Mouse (Mus musculus) CH12F3 (cell line): ENCODE data around the gene Arhgef6.

Experiments used
- in situ Hi-C: fragments of 300-500 bp; cut with MboI; formaldehyde crosslinking; loops from 2 replicates; pipeline ENCODE4 v1.14.3; 2020; ENCODE audit warnings: low sequenced_read_pairs

Arhgef6 gene

GRCm38 (mm10) chrX:57303188-57303878 lies 35.2 kb downstream of the Arhgef6 start:
- in situ Hi-C loops: no loop called here

DNA sequence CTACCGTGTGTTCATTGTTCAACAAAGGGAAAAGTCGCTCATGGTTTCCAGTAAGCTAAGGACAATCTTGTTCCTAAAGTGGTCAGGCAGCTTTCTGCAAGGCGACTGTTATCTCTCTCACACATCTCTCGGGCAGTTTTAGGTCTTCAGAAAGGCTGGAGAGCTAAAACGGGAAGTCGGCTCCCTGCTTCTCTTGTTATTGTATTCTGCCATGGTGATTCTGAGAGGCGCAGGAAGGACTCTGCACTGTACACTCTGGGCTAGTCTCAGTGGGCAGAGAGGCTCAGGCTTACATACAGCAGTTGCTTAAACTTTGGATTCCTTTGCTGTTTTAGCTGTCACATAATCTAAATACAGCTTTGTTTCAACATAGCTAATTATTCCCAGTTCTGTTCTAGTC lies 39.6 kb downstream of the Arhgef6 start:
- in situ Hi-C loops: no loop called here

DNA sequence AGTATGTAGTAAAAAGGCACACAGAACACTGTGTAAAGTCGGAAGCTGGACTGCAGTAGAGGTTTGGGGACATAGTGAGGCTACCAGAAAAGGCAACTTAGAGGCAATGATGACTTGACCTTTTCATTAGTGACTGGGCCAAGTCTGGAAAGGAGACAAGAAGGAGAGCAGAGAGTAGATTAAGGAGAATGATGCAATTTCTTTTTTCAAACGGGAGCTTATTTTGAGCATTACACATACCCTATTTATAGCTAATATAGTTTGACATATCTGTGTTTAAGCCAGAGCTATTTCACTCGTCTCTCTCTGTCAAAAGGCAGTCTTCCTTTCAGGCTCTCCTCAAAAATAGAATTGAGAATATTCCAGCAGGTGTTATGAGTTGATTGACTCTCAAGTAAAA lies 50.1 kb downstream of the Arhgef6 start:
- in situ Hi-C loops: no loop called here

GRCm38 (mm10) chrX:57286281-57286680 lies 52.2 kb downstream of the Arhgef6 start:
- in situ Hi-C loops: no loop called here

- in situ Hi-C loops: no loop called here
Observed at GRCm38 (mm10) chrX:57282184-57282583, 56.3 kb downstream of the Arhgef6 start.

- in situ Hi-C loops: no loop called here
Observed at GRCm38 (mm10) chrX:57277560-57278335, 60.8 kb downstream of the Arhgef6 start.

DNA sequence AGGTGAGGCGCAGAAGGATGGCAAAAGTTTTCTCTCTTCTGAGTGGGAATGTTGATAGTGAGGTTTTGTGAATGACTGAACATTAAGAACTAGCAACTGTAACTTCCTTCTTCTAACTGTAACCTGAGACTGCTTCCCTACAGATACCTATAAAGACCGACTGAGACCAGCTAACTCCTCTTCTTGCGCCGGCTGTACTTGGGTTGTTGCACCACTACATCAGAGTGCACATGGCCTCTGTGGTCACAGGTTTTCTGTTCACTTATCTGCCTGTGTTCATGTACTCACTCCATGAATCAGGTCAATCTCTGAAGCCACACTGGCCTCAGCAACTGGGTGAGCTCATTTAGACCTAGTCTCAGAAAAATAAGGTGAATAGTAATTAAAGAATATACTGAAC lies 75.0 kb downstream of the Arhgef6 start:
- in situ Hi-C loops: no loop called here

DNA sequence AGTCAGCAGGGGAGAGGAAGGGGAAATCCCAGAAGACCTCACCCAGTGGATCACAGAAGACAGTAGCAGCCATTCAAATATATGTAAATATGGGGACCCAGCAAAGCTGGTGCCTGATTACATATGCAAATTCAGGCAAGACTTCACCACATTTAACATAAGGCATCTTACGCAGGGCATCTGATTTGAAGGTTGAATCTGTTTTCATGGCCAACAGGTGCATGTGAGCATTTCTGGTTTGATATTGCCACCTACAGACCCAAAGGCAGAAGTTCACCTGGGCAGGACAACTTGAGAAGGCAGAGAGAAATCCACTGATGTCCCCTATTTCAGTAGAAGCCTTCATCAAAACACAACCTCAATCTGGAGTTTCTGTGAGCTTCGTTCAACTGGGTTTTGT lies 77.8 kb downstream of the Arhgef6 start:
- in situ Hi-C loops: no loop called here

- in situ Hi-C loops: no loop called here
Observed at GRCm38 (mm10) chrX:57253329-57254055, 85.0 kb downstream of the Arhgef6 start.

DNA sequence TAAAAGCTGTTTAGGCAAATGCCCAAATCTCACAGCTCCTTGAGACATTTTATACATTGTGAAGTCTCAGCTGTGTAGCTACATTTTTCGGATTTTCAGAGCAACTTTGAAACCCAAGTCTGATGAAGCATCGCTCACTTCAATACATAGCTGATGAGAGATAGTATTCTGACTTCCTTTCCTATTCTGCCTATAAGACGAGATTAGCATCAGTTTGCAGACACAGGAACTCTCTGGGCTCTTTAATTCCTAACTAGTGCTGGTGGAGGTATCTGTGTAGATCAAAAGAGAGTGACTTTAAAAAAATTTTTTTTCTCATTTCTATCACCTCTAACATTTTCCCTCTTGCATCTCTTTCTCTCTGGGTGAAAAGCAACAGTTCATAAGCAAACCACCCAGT lies 100.0 kb downstream of the Arhgef6 start:
- in situ Hi-C loops: no loop called here

DNA sequence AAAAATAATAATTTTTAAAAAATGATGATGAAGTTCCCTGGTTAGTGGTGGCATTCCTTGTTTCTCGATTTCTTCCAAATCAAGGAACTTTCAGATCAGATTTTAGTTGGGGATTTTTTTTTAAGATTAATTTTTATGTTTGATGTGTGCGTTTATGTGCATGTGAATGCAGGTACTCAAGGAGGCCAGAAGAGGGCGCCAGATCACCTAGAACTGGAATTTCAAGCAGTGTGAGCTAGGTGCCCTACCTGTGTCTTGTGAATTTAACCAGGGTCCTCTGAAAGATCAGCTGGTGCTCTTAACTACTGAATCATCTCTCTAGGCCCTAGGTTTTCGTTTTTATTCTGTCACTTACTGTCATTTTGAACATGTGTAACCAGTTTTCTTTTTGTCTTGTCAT lies 102.5 kb downstream of the Arhgef6 start:
- in situ Hi-C loops: no loop called here

DNA sequence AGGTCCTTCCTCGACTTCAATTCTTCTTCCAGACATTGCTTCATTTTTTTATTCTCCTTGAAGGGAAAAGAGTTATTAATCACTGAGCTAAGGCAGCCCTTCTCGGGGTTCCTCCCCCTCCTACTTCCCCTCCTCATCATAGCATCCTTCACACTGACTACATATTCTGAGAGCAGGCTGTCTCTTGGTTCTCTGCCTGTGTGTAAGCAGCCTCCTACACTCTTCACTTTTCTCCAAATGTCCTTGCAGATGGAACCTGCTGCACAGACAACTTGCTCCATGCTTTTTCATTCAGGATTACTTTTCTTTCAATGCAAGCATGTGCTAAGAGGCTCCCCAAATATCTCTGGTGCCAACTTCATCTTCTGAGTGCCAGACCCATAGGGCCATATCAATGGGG lies 104.9 kb downstream of the Arhgef6 start:
- in situ Hi-C loops: no loop called here

GRCm38 (mm10) chrX:57228178-57228577 lies 110.4 kb downstream of the Arhgef6 start:
- in situ Hi-C loops: no loop called here

DNA sequence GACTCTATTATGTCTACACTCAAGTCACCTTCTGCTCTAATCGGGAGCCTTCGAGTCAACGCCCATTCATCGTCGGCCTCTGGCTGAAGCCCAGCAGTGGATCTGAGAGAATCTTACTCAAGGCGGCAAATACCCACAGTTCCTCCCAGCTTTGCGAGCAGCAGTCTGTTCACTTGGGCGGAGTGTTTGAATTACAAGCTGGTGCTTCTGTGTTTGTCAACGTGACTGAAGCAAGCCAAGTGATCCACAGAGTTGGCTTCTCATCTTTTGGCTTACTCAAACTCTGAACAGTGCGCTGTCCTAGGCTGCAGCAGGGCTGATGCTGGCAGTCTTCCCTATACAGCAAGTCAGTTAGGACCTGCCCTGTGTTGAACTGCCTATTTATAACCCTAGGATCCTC lies 115.2 kb downstream of the Arhgef6 start:
- in situ Hi-C loops: no loop called here

- in situ Hi-C loops: no loop called here
Observed at GRCm38 (mm10) chrX:57221881-57222280, 116.6 kb downstream of the Arhgef6 start.

GRCm38 (mm10) chrX:57219563-57219962 lies 119.0 kb downstream of the Arhgef6 start:
- in situ Hi-C loops: no loop called here

DNA sequence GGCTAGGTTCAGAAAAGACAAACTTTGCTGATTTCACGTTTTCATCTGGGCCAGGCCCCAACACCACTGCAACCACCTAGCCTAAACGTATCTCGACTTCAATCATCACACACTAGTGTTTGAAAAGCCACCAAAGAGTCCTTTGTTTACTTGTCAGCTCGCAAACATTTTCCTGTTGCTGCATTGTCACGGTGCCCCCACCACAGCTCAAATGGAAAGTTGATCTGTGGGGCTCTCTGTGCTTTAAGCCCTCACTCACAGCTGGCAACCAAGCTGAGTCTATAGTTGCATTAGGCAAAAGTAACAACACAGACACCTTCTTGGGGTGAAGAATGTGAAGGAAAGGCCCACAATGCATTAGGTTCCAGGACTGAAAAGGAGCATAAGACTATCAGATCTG lies 122.3 kb downstream of the Arhgef6 start:
- in situ Hi-C loops: no loop called here

DNA sequence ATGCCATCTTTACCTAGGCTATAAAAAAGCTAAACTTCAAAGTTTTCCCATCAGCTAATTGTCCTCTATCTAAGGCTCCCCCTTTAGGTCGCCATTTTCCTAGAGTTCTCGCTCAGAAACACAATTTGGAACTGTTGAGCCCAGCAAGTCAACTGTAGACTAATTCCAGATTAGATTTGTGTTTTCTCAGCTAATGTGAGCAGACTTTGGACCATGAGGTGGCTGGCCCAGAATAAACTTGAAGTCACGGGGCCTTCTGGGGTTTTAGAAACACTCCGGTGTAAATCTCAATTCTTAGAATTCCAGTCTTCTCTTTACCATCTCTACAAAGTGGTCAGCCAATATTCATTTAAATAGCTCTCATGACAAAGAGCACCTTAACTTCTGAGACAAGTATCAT lies 123.0 kb downstream of the Arhgef6 start:
- in situ Hi-C loops: no loop called here

DNA sequence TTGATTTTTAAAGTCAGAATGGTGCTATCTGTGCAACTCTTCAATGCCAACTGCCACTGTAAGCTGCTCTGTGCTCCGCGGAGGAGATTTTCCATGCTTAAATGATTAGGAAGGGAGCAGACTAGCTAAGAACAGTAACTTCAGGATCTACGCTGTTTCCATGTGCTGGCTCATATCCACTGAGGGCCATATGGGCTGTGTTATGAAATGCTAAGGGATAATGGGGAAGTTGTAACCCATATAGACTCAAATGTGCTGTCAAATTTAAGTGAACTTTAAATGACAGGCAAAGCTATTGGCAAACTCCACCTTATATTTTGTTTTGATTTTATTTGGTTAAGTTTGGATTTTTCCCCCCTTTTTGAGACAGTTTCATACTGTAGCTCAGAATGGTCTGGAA lies 125.7 kb downstream of the Arhgef6 start:
- in situ Hi-C loops: no loop called here

GRCm38 (mm10) chrX:57211876-57212275 lies 126.7 kb downstream of the Arhgef6 start, which contains the start of gene Cd40lg:
TSS of gene Cd40lg (plus strand) at chrX:57212143.
- in situ Hi-C loops: no loop called here

DNA sequence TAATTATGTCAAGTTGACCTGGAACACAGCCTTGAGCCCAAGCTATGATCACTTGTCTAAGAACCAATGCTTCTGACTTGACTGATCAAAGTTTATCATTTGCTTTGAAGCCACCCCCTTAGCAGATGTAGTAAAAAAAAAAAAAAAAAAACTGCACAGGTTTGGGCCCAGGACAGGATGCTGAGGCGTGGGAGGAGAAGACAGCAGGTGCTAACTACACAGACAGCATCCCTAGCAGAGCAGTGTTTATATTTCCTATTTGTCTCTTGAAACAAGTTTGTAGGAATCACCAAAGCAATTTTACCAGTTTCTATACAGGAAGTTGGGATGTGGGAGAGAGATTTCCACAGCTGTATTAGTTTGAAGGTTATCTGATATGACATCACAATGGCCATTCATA lies 127.9 kb downstream of the Arhgef6 start:
- in situ Hi-C loops: no loop called here

GRCm38 (mm10) chrX:57200397-57200796 lies 138.1 kb downstream of the Arhgef6 start:
- in situ Hi-C loops: no loop called here
